Mouse (Mus musculus) left cerebral cortex, adult 9 months (tissue): ENCODE measurements around the gene Slc7a10.

Experiments used
- DNase-seq, 2 experiments: peaks; one replicate each; pipeline ENCODE4 v3.0.0; 2022; ENCODE audit warnings: low spot score in 2 of 2

Gene Slc7a10

GRCm38 (mm10) chr7:35172519-35172918 lies 13.7 kb upstream of the Slc7a10 start:
- DNase-seq: no peak

- DNase-seq: no peak
Measured at GRCm38 (mm10) chr7:35175533-35175932, 10.7 kb upstream of the Slc7a10 start.

GRCm38 (mm10) chr7:35176412-35177381 lies 9.5 kb upstream of the Slc7a10 start:
- DNase-seq: peak in 1 of 2 experiments; percentile 46

GRCm38 (mm10) chr7:35184833-35185724 lies 1.1 kb upstream of the Slc7a10 start:
- no peak for DNase-seq

- DNase-seq: no peak
Measured at GRCm38 (mm10) chr7:35189699-35190098, 3.5 kb downstream of the Slc7a10 start.

- DNase-seq: no peak
Measured at GRCm38 (mm10) chr7:35191276-35191675, 5.1 kb downstream of the Slc7a10 start.

GRCm38 (mm10) chr7:35197022-35197421 lies 10.8 kb downstream of the Slc7a10 start:
- no peak for DNase-seq

- DNase-seq: no peak
Measured at GRCm38 (mm10) chr7:35198981-35199754, 13.0 kb downstream of the Slc7a10 start.

GRCm38 (mm10) chr7:35199755-35200154 lies 13.6 kb downstream of the Slc7a10 start:
- no peak for DNase-seq

GRCm38 (mm10) chr7:35211791-35212190 lies 25.6 kb downstream of the Slc7a10 start:
- no peak for DNase-seq

- no peak for DNase-seq
Measured at GRCm38 (mm10) chr7:35214442-35215222, 28.4 kb downstream of the Slc7a10 start.

GRCm38 (mm10) chr7:35215225-35215624 lies 29.0 kb downstream of the Slc7a10 start, which contains the start of gene Lrp3:
Gene Lrp3, minus strand, starts transcription at chr7:35215498.
- DNase-seq: peak in 1 of 2 experiments; percentile 48

- DNase-seq: no peak
Measured at GRCm38 (mm10) chr7:35215731-35216130, 29.5 kb downstream of the Slc7a10 start.

GRCm38 (mm10) chr7:35220694-35221365 lies 34.6 kb downstream of the Slc7a10 start:
- DNase-seq: no peak

- no peak for DNase-seq
Measured at GRCm38 (mm10) chr7:35230333-35230732, 44.1 kb downstream of the Slc7a10 start.

GRCm38 (mm10) chr7:35232796-35233455 lies 46.7 kb downstream of the Slc7a10 start:
- DNase-seq: no peak

GRCm38 (mm10) chr7:35233861-35234260 lies 47.7 kb downstream of the Slc7a10 start:
- DNase-seq: peak in 1 of 2 experiments; percentile 14

- DNase-seq: peak; percentile 96 to 100
Measured at GRCm38 (mm10) chr7:35234361-35235245, 48.4 kb downstream of the Slc7a10 start.
